Mouse (Mus musculus): ENCODE data around the gene Pccb. TPM values are rescaled to one million over a fixed set of nuclear protein-coding genes. Genes with fewer than 3 reads are reported as not detected.
A peak's percentile ranks its signal among the peaks of the same experiment; 100 is the strongest.

Pccb gene
- polyA plus RNA-seq, 1 experiment: 69.9 TPM

GRCm38 (mm10) chr9:101033761-101034447 is 794 bp downstream of the Pccb start:
- Histone ChIP-seq H3K4me3 (ENCODE audit: insufficient read depth, low read length) (peak overlapping the region; percentile 78), H3K27ac (ENCODE audit: insufficient read depth, low read length) (peak overlapping the region; percentile 62), H3K4me1 (ENCODE audit: control insufficient read depth, insufficient read depth, low read length) (peaks cover 1% of the 10 kb centered on the region; the same call in 1 of the 2 replicates)
- no peak for TF ChIP-seq POLR2A (IDR thresholded peaks at IDR 0.05; ENCODE audit: extremely low read depth, insufficient read depth, low read length)
- TF ChIP-seq CTCF (IDR thresholded peaks at IDR 0.05; ENCODE audit: extremely low read depth, insufficient read depth, low read length): no peak

- TF ChIP-seq CTCF (IDR thresholded peaks at IDR 0.05; ENCODE audit: extremely low read depth, insufficient read depth, low read length): no peak
- no peak for TF ChIP-seq POLR2A (IDR thresholded peaks at IDR 0.05; ENCODE audit: extremely low read depth, insufficient read depth, low read length)
- H3K4me3 ChIP-seq (ENCODE audit: insufficient read depth, low read length): no peak overlapping the region
- H3K4me1 ChIP-seq (ENCODE audit: control insufficient read depth, insufficient read depth, low read length): no peaks in the 10 kb centered on the region
- H3K27ac ChIP-seq (ENCODE audit: insufficient read depth, low read length): no peak overlapping the region
These were observed 15.9 kb downstream of the Pccb start for GRCm38 (mm10) chr9:101018768-101019167.

GRCm38 (mm10) chr9:101017734-101018516 is 16.8 kb downstream of the Pccb start:
- no peaks in the 10 kb centered on the region for H3K4me1 ChIP-seq (ENCODE audit: control insufficient read depth, insufficient read depth, low read length)
- no peak overlapping the region for H3K4me3 ChIP-seq (ENCODE audit: insufficient read depth, low read length)
- H3K27ac ChIP-seq (ENCODE audit: insufficient read depth, low read length): no peak overlapping the region
- TF ChIP-seq CTCF (IDR thresholded peaks at IDR 0.05; ENCODE audit: extremely low read depth, insufficient read depth, low read length) (no peak), POLR2A (IDR thresholded peaks at IDR 0.05; ENCODE audit: extremely low read depth, insufficient read depth, low read length) (no peak)

- Histone ChIP-seq H3K4me3 (ENCODE audit: insufficient read depth, low read length) (no peak overlapping the region), H3K4me1 (ENCODE audit: control insufficient read depth, insufficient read depth, low read length) (no peaks in the 10 kb centered on the region), H3K27ac (ENCODE audit: insufficient read depth, low read length) (no peak overlapping the region)
- TF ChIP-seq POLR2A (IDR thresholded peaks at IDR 0.05; ENCODE audit: extremely low read depth, insufficient read depth, low read length) (no peak), CTCF (IDR thresholded peaks at IDR 0.05; ENCODE audit: extremely low read depth, insufficient read depth, low read length) (no peak)
These were observed 19.4 kb downstream of the Pccb start for GRCm38 (mm10) chr9:101015324-101015723.

GRCm38 (mm10) chr9:101012433-101012832 is 22.3 kb downstream of the Pccb start:
- Histone ChIP-seq H3K4me1 (ENCODE audit: control insufficient read depth, insufficient read depth, low read length) (no peaks in the 10 kb centered on the region), H3K27ac (ENCODE audit: insufficient read depth, low read length) (no peak overlapping the region), H3K4me3 (ENCODE audit: insufficient read depth, low read length) (no peak overlapping the region)
- TF ChIP-seq CTCF (IDR thresholded peaks at IDR 0.05; ENCODE audit: extremely low read depth, insufficient read depth, low read length) (no peak), POLR2A (IDR thresholded peaks at IDR 0.05; ENCODE audit: extremely low read depth, insufficient read depth, low read length) (no peak)

- no peak overlapping the region for H3K27ac ChIP-seq (ENCODE audit: insufficient read depth, low read length)
- no peaks in the 10 kb centered on the region for H3K4me1 ChIP-seq (ENCODE audit: control insufficient read depth, insufficient read depth, low read length)
- no peak overlapping the region for H3K4me3 ChIP-seq (ENCODE audit: insufficient read depth, low read length)
- TF ChIP-seq POLR2A (IDR thresholded peaks at IDR 0.05; ENCODE audit: extremely low read depth, insufficient read depth, low read length) (no peak), CTCF (IDR thresholded peaks at IDR 0.05; ENCODE audit: extremely low read depth, insufficient read depth, low read length) (no peak)
These were observed 28.8 kb downstream of the Pccb start for GRCm38 (mm10) chr9:101005866-101006265.

GRCm38 (mm10) chr9:101003302-101003701 is 31.4 kb downstream of the Pccb start:
- TF ChIP-seq POLR2A (IDR thresholded peaks at IDR 0.05; ENCODE audit: extremely low read depth, insufficient read depth, low read length): no peak
- TF ChIP-seq CTCF (IDR thresholded peaks at IDR 0.05; ENCODE audit: extremely low read depth, insufficient read depth, low read length): no peak
- Histone ChIP-seq H3K4me3 (ENCODE audit: insufficient read depth, low read length) (no peak overlapping the region), H3K4me1 (ENCODE audit: control insufficient read depth, insufficient read depth, low read length) (no peaks in the 10 kb centered on the region)

GRCm38 (mm10) chr9:101002841-101003240 is 31.9 kb downstream of the Pccb start:
- no peak overlapping the region for H3K27ac ChIP-seq (ENCODE audit: insufficient read depth, low read length)

More at GRCm38 (mm10) chr9:101003302-101003701, 31.4 kb downstream of the Pccb start:
- no peak overlapping the region for H3K27ac ChIP-seq (ENCODE audit: insufficient read depth, low read length)

GRCm38 (mm10) chr9:101002053-101002452 is 32.6 kb downstream of the Pccb start:
- Histone ChIP-seq H3K4me1 (ENCODE audit: control insufficient read depth, insufficient read depth, low read length) (no peaks in the 10 kb centered on the region), H3K27ac (ENCODE audit: insufficient read depth, low read length) (no peak overlapping the region), H3K4me3 (ENCODE audit: insufficient read depth, low read length) (no peak overlapping the region)
- TF ChIP-seq POLR2A (IDR thresholded peaks at IDR 0.05; ENCODE audit: extremely low read depth, insufficient read depth, low read length) (no peak), CTCF (IDR thresholded peaks at IDR 0.05; ENCODE audit: extremely low read depth, insufficient read depth, low read length) (0 out of 2 replicates have a peak, but pooled peaks have one; percentile 12)

More at GRCm38 (mm10) chr9:101002841-101003240, 31.9 kb downstream of the Pccb start:
- Histone ChIP-seq H3K4me1 (ENCODE audit: control insufficient read depth, insufficient read depth, low read length) (no peaks in the 10 kb centered on the region), H3K4me3 (ENCODE audit: insufficient read depth, low read length) (no peak overlapping the region)
- TF ChIP-seq POLR2A (IDR thresholded peaks at IDR 0.05; ENCODE audit: extremely low read depth, insufficient read depth, low read length): no peak
- no peak for TF ChIP-seq CTCF (IDR thresholded peaks at IDR 0.05; ENCODE audit: extremely low read depth, insufficient read depth, low read length)
